Mouse (Mus musculus): ENCODE measurements at regions not wholly inside any gene's neighbourhood (a gene's known extent, or its start where the extent isn't known, plus 50 kb on each side); places are given as distances from the start of the nearest gene placed in this dataset.
"Not testable (repeated sequence)": the region's sequence is repeated elsewhere in the genome, so short reads cannot be mapped to it uniquely, and the experiment has no call there.

DNA sequence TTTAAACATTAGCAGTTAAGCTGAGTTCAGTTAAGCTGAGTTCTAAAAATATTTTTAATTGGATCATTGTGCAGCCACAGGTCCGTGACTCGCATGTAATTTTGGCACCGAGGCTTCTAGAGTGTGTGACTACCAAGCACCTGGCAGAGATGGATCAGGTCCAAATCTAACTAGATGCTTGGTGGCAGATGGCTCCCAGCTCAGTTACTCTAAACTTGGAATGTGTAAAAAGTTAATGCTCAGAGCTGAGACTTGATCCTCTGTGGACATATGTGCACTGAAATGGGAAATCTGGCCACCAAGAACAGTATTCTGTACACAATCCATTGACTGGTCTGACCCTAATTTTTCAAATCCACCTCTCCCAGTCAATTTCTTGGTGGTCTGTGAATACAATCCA, 374.1 kb downstream of the Rprm start:
- Histone ChIP-seq H3K27ac (ENCODE audit: insufficient read depth, low read length) (no peak overlapping the region; the same call in 1 of the 2 replicates), H3K4me3 (ENCODE audit: insufficient read depth, low read length) (no peak overlapping the region), H3K4me1 (ENCODE audit: control insufficient read depth, insufficient read depth, low read length) (peaks cover 2% of the 10 kb centered on the region; the same call in 1 of the 2 replicates)
- no peak for TF ChIP-seq CTCF (IDR thresholded peaks at IDR 0.05; ENCODE audit: extremely low read depth, insufficient read depth, low read length)
- TF ChIP-seq POLR2A (IDR thresholded peaks at IDR 0.05; ENCODE audit: extremely low read depth, insufficient read depth, low read length) = no peak

DNA sequence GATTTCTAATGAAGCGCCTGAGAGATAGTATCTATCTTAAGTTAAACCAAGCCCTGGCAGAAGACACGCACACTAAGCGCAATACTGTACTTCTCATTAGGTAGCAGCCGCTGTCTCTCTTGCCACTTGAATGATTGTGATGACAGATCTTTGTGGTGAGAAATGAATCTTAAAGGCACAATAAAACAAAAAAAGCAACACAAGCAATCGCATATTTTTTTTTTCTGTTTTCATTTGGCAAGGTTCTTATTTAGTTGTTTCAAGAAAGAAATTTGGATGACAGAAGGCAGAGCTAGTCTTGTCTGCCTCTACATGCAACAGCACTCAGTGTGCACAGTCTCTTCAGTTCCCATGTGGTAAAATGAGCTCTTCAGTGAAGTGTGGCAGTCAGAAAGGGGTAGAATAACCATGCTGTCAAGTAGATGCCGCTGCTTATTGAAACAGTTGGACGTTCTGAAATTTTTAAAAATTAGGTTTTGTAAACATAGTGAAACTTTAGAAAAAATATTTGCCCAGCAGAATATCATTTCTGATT, 372.2 kb downstream of the Rprm start:
- TF ChIP-seq CTCF (IDR thresholded peaks at IDR 0.05; ENCODE audit: extremely low read depth, insufficient read depth, low read length) (no peak), POLR2A (IDR thresholded peaks at IDR 0.05; ENCODE audit: extremely low read depth, insufficient read depth, low read length) (no peak)
- Histone ChIP-seq H3K4me1 (ENCODE audit: control insufficient read depth, insufficient read depth, low read length) (peaks cover 2% of the 10 kb centered on the region; the same call in 1 of the 2 replicates), H3K27ac (ENCODE audit: insufficient read depth, low read length) (no peak overlapping the region), H3K4me3 (ENCODE audit: insufficient read depth, low read length) (no peak overlapping the region)

DNA sequence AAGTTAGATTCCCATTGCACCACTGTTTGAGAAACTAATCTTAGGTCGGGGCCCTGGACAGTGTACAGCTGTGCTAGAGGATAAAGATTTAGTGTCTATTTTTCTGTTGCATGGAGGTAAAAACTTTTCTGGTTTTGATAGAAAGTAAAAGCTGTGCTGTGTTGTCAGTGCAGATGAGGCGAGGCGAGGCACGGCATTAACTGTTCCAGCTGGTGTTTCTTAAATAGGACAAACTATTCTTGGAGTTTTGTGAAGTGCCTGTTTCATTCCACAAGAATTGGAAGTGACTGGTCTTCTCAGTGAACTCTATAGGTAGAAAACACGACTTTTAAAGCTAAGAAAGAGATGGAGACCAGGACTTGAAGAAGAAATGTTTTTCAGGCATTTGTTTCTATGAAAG, 370.3 kb downstream of the Rprm start:
- TF ChIP-seq CTCF (IDR thresholded peaks at IDR 0.05; ENCODE audit: extremely low read depth, insufficient read depth, low read length) (no peak), POLR2A (IDR thresholded peaks at IDR 0.05; ENCODE audit: extremely low read depth, insufficient read depth, low read length) (no peak)

GRCm38 (mm10) chr2:53723231-53723630, 362.1 kb downstream of the Rprm start:
- TF ChIP-seq CTCF (IDR thresholded peaks at IDR 0.05; ENCODE audit: extremely low read depth, insufficient read depth, low read length) (no peak), POLR2A (IDR thresholded peaks at IDR 0.05; ENCODE audit: extremely low read depth, insufficient read depth, low read length) (no peak)
- H3K27ac ChIP-seq (ENCODE audit: insufficient read depth, low read length) = no peak overlapping the region
- H3K4me3 ChIP-seq (ENCODE audit: insufficient read depth, low read length) = no peak overlapping the region
- no peaks in the 10 kb centered on the region for H3K4me1 ChIP-seq (ENCODE audit: control insufficient read depth, insufficient read depth, low read length)

More for the DNA sequence above, 370.3 kb downstream of the Rprm start:
- Histone ChIP-seq H3K4me3 (ENCODE audit: insufficient read depth, low read length) (no peak overlapping the region), H3K4me1 (ENCODE audit: control insufficient read depth, insufficient read depth, low read length) (peaks cover 2% of the 10 kb centered on the region; the same call in 1 of the 2 replicates), H3K27ac (ENCODE audit: insufficient read depth, low read length) (no peak overlapping the region)

DNA sequence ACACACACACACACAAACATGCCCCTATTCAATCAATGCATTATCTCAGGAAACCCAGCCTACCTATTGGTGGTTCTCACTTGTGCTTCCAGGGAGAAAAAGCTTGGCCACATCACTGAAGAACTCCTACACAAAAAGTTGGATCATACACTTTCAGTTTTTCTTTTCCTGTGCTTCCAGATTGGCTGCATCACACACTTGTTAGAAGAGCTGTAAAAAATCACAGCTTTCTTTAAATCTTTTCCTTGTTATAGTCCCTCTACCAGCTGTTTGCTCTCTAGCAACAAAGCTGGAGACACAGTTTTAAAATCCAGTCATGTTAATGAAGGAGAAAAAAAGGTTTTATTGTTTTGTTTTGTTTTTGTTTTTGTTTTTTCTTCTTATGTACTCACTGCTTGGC, 356.7 kb downstream of the Rprm start:
- Histone ChIP-seq H3K4me1 (ENCODE audit: control insufficient read depth, insufficient read depth, low read length) (no peaks in the 10 kb centered on the region), H3K4me3 (ENCODE audit: insufficient read depth, low read length) (no peak overlapping the region), H3K27ac (ENCODE audit: insufficient read depth, low read length) (no peak overlapping the region)
- TF ChIP-seq POLR2A (IDR thresholded peaks at IDR 0.05; ENCODE audit: extremely low read depth, insufficient read depth, low read length) = no peak
- TF ChIP-seq CTCF (IDR thresholded peaks at IDR 0.05; ENCODE audit: extremely low read depth, insufficient read depth, low read length) = no peak

- TF ChIP-seq CTCF (IDR thresholded peaks at IDR 0.05; ENCODE audit: extremely low read depth, insufficient read depth, low read length) = no peak
- no peak for TF ChIP-seq POLR2A (IDR thresholded peaks at IDR 0.05; ENCODE audit: extremely low read depth, insufficient read depth, low read length)
- Histone ChIP-seq H3K4me3 (ENCODE audit: insufficient read depth, low read length) (no peak overlapping the region), H3K27ac (ENCODE audit: insufficient read depth, low read length) (no peak overlapping the region), H3K4me1 (ENCODE audit: control insufficient read depth, insufficient read depth, low read length) (no peaks in the 10 kb centered on the region)
Observed at GRCm38 (mm10) chr2:53730451-53730850, 354.9 kb downstream of the Rprm start.

GRCm38 (mm10) chr2:53763486-53763885, 321.9 kb downstream of the Rprm start:
- no peak overlapping the region for H3K4me3 ChIP-seq (ENCODE audit: insufficient read depth, low read length)
- no peak overlapping the region for H3K27ac ChIP-seq (ENCODE audit: insufficient read depth, low read length)
- H3K4me1 ChIP-seq (ENCODE audit: control insufficient read depth, insufficient read depth, low read length) = no peaks in the 10 kb centered on the region
- TF ChIP-seq CTCF (IDR thresholded peaks at IDR 0.05; ENCODE audit: extremely low read depth, insufficient read depth, low read length) (no peak), POLR2A (IDR thresholded peaks at IDR 0.05; ENCODE audit: extremely low read depth, insufficient read depth, low read length) (no peak)

DNA sequence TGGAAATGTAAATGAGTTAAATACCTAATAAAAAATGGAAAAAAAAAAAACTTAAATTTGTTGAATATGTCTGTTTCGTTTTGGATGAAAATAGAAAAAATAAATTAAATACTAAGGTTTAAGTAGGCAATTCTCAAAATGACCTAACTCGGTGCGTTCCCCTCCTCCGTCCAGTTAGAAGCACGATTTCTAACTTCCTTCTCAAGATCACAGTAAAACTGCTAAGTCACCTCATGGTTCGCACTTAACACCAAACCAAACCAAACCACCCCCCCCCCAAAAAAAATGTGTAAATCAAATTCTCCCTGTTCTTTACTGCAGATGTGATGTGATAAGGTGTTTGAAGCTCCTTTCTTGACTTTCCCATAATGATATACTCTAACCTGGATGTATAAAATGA, 303.3 kb downstream of the Rprm start:
- H3K4me1 ChIP-seq (ENCODE audit: control insufficient read depth, insufficient read depth, low read length); H3K27ac ChIP-seq (ENCODE audit: insufficient read depth, low read length); H3K4me3 ChIP-seq (ENCODE audit: insufficient read depth, low read length): not testable (repeated sequence)

GRCm38 (mm10) chr2:53788599-53788998, 296.8 kb downstream of the Rprm start:
- H3K4me3 ChIP-seq (ENCODE audit: insufficient read depth, low read length); H3K27ac ChIP-seq (ENCODE audit: insufficient read depth, low read length); H3K4me1 ChIP-seq (ENCODE audit: control insufficient read depth, insufficient read depth, low read length): not testable (repeated sequence)

DNA sequence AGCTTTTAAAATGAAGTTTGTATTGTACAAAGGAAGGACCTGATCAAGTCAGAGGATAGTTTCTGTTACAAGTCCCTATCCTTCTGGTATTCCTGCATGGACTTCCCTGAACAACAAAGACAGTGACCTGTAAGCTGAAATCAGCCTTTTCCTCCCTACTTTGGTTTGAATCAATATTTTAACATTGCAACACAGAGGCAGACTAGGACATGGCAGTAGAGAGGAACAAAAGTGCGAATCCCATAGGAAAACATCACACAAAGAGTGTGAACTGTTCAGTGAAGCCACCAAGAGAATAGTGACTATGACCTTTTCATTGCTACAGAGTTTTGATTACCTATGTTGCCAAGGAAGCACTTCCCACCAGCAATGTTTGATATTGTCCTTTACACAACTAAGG, 288.7 kb downstream of the Rprm start:
- no peaks in the 10 kb centered on the region for H3K4me1 ChIP-seq (ENCODE audit: control insufficient read depth, insufficient read depth, low read length)
- no peak overlapping the region for H3K27ac ChIP-seq (ENCODE audit: insufficient read depth, low read length)
- H3K4me3 ChIP-seq (ENCODE audit: insufficient read depth, low read length) = no peak overlapping the region
- TF ChIP-seq POLR2A (IDR thresholded peaks at IDR 0.05; ENCODE audit: extremely low read depth, insufficient read depth, low read length) = no peak
- no peak for TF ChIP-seq CTCF (IDR thresholded peaks at IDR 0.05; ENCODE audit: extremely low read depth, insufficient read depth, low read length)

GRCm38 (mm10) chr2:53803666-53804065, 281.7 kb downstream of the Rprm start:
- Histone ChIP-seq H3K4me3 (ENCODE audit: insufficient read depth, low read length) (no peak overlapping the region), H3K27ac (ENCODE audit: insufficient read depth, low read length) (no peak overlapping the region), H3K4me1 (ENCODE audit: control insufficient read depth, insufficient read depth, low read length) (no peaks in the 10 kb centered on the region)
- no peak for TF ChIP-seq POLR2A (IDR thresholded peaks at IDR 0.05; ENCODE audit: extremely low read depth, insufficient read depth, low read length)
- no peak for TF ChIP-seq CTCF (IDR thresholded peaks at IDR 0.05; ENCODE audit: extremely low read depth, insufficient read depth, low read length)

All from cortical plate, adult 2 months (tissue).